Mouse (Mus musculus): ENCODE measurements around the gene Nfkbiz. TPM values are rescaled to one million over a fixed set of nuclear protein-coding genes. Genes with fewer than 3 reads are reported as not detected.

Nfkbiz gene
- total and polyA plus RNA-seq, 2 experiments from 2014 or later = 1.7 to 6.8 TPM

DNA sequence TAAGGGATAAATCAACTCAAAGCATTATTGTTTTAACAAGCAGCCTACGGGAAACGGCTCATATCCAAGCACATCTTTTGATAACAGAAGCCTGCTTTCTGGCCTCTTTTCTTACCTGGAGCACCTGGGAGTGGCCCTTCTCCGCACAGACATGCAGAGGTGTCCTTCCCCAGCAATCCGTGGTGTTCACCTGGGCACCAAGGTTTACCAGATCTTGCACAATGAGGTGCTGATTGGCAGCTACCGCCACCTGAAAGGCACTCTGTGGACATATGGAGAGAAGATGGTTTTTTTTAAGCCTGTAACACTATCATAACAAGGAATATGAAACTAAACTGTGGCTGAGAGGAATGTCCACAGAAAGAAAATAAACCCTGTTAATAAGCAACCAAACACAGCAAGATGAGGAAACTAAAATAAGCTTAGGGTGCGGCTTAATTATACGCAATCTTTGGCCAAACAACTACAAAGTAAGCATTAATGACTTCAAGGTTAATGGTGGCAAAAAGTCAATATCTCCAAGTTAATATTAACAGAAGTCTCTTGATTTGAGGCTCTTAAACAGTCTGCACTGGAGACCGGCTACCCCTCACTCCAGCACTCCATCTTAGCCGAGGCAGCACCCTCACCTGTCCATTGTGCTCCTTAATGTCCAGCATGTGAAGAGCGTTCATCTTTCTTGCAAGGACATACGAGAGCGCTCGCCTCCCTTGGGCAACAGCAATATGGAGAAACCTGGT lies 22.3 kb downstream of the Nfkbiz start:
- TF ChIP-seq CTCF (IDR thresholded peaks at IDR 0.05; ENCODE audit: low read depth) (no peak), EP300 (IDR thresholded peaks at IDR 0.05; ENCODE audit: low read depth) (no peak)
- WGBS = 92% methylated on average over 13 of the region's 13 CpGs
- Histone ChIP-seq H3K4me1 (ENCODE audit: control insufficient read depth, insufficient read depth) (no peaks in the 10 kb centered on the region), H3K9me3 (replicated peaks; ENCODE audit: control insufficient read depth, low read length) (no peaks in the 10 kb centered on the region), H3K4me2 (ENCODE audit: low read depth, low read length) (no peak overlapping the region), H3K36me3 (replicated peaks; ENCODE audit: control insufficient read depth, insufficient read depth, low read length) (peaks cover 54% of the 10 kb centered on the region), H3K9ac (replicated peaks; ENCODE audit: low read depth, low read length) (no peak overlapping the region), H3K4me3 (ENCODE audit: low read depth, low read length) (no peak overlapping the region), H3K27ac (ENCODE audit: low read depth) (no peak overlapping the region), H3K27me3 (ENCODE audit: control insufficient read depth, insufficient read depth, low read length) (no peaks in the 10 kb centered on the region)
- no peak for DNase-seq (ENCODE audit: low spot score)
- no peak for ATAC-seq (ENCODE audit: insufficient read depth, low read depth)

- Histone ChIP-seq H3K4me3 (ENCODE audit: low read depth, low read length) (no peak overlapping the region), H3K36me3 (replicated peaks; ENCODE audit: control insufficient read depth, insufficient read depth, low read length) (peaks cover 61% of the 10 kb centered on the region), H3K4me2 (ENCODE audit: low read depth, low read length) (no peak overlapping the region), H3K9me3 (replicated peaks; ENCODE audit: control insufficient read depth, low read length) (no peaks in the 10 kb centered on the region), H3K9ac (replicated peaks; ENCODE audit: low read depth, low read length) (no peak overlapping the region), H3K27me3 (ENCODE audit: control insufficient read depth, insufficient read depth, low read length) (no peaks in the 10 kb centered on the region), H3K27ac (ENCODE audit: low read depth) (no peak overlapping the region), H3K4me1 (ENCODE audit: control insufficient read depth, insufficient read depth) (no peaks in the 10 kb centered on the region)
- WGBS = 88% methylated on average over 14 of the region's 14 CpGs
- DNase-seq (ENCODE audit: low spot score) (no peak), ATAC-seq (ENCODE audit: insufficient read depth, low read depth) (no peak)
- TF ChIP-seq EP300 (IDR thresholded peaks at IDR 0.05; ENCODE audit: low read depth) = no peak
- no peak for TF ChIP-seq CTCF (IDR thresholded peaks at IDR 0.05; ENCODE audit: low read depth)
These were observed 23.2 kb downstream of the Nfkbiz start for GRCm38 (mm10) chr16:55815466-55815865.

DNA sequence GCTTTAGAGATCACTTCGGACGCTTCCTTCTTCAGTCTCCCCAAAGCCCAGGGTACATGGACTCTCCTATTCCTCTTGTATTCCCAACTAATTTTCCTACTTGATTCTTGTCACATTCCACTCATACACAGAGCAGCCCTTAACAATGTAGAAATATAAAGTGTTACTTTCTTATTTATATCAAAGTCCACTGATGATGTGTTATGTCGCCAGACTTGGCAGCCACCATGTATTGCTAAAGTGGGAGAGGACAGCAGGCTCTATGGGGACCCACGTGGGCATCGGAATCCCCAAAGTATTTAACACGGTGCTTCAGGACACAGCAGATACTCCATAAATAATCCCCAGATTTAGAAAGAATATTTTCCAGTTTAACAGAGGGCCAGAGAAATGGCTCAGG lies 24.0 kb downstream of the Nfkbiz start:
- DNase-seq (ENCODE audit: low spot score) = no peak
- no peak overlapping the region for H3K9ac ChIP-seq (replicated peaks; ENCODE audit: low read depth, low read length)
- H3K36me3 ChIP-seq (replicated peaks; ENCODE audit: control insufficient read depth, insufficient read depth, low read length) = peaks cover 65% of the 10 kb centered on the region
- no peak for TF ChIP-seq CTCF (IDR thresholded peaks at IDR 0.05; ENCODE audit: low read depth)
- TF ChIP-seq EP300 (IDR thresholded peaks at IDR 0.05; ENCODE audit: low read depth) = no peak
- no peak for ATAC-seq (ENCODE audit: insufficient read depth, low read depth)
- H3K9me3 ChIP-seq (replicated peaks; ENCODE audit: control insufficient read depth, low read length) = no peaks in the 10 kb centered on the region
- H3K4me3 ChIP-seq (ENCODE audit: low read depth, low read length) = no peak overlapping the region
- 80% methylated on average over 6 of the region's 6 CpGs for WGBS
- no peak overlapping the region for H3K4me2 ChIP-seq (ENCODE audit: low read depth, low read length)
- H3K27me3 ChIP-seq (ENCODE audit: control insufficient read depth, insufficient read depth, low read length) = no peaks in the 10 kb centered on the region
- H3K27ac ChIP-seq (ENCODE audit: low read depth) = no peak overlapping the region
- H3K4me1 ChIP-seq (ENCODE audit: control insufficient read depth, insufficient read depth) = no peaks in the 10 kb centered on the region

GRCm38 (mm10) chr16:55813916-55814315 lies 24.8 kb downstream of the Nfkbiz start:
- no peak overlapping the region for H3K27ac ChIP-seq (ENCODE audit: low read depth)
- no peaks in the 10 kb centered on the region for H3K27me3 ChIP-seq (ENCODE audit: control insufficient read depth, insufficient read depth, low read length)
- ATAC-seq (ENCODE audit: insufficient read depth, low read depth) (no peak; the same call in 1 of the 2 replicates), DNase-seq (ENCODE audit: low spot score) (no peak)
- WGBS = 89% methylated on average over 15 of the region's 15 CpGs
- no peak overlapping the region for H3K4me2 ChIP-seq (ENCODE audit: low read depth, low read length)
- H3K9me3 ChIP-seq (replicated peaks; ENCODE audit: control insufficient read depth, low read length) = no peaks in the 10 kb centered on the region
- H3K4me3 ChIP-seq (ENCODE audit: low read depth, low read length) = no peak overlapping the region
- no peak for TF ChIP-seq CTCF (IDR thresholded peaks at IDR 0.05; ENCODE audit: low read depth)
- no peak for TF ChIP-seq EP300 (IDR thresholded peaks at IDR 0.05; ENCODE audit: low read depth)
- H3K9ac ChIP-seq (replicated peaks; ENCODE audit: low read depth, low read length) = no peak overlapping the region
- no peaks in the 10 kb centered on the region for H3K4me1 ChIP-seq (ENCODE audit: control insufficient read depth, insufficient read depth)
- peaks cover 65% of the 10 kb centered on the region for H3K36me3 ChIP-seq (replicated peaks; ENCODE audit: control insufficient read depth, insufficient read depth, low read length)

- TF ChIP-seq EP300 (IDR thresholded peaks at IDR 0.05; ENCODE audit: low read depth) (no peak), CTCF (IDR thresholded peaks at IDR 0.05; ENCODE audit: low read depth) (no peak)
- no peaks in the 10 kb centered on the region for H3K27me3 ChIP-seq (ENCODE audit: control insufficient read depth, insufficient read depth, low read length)
- 82% methylated on average over 6 of the region's 6 CpGs for WGBS
- H3K27ac ChIP-seq (ENCODE audit: low read depth) = no peak overlapping the region
- no peak for ATAC-seq (ENCODE audit: insufficient read depth, low read depth)
- H3K9ac ChIP-seq (replicated peaks; ENCODE audit: low read depth, low read length) = no peak overlapping the region
- H3K9me3 ChIP-seq (replicated peaks; ENCODE audit: control insufficient read depth, low read length) = no peaks in the 10 kb centered on the region
- H3K4me1 ChIP-seq (ENCODE audit: control insufficient read depth, insufficient read depth) = no peaks in the 10 kb centered on the region
- DNase-seq (ENCODE audit: low spot score) = no peak
- H3K36me3 ChIP-seq (replicated peaks; ENCODE audit: control insufficient read depth, insufficient read depth, low read length) = peaks cover 54% of the 10 kb centered on the region
- H3K4me3 ChIP-seq (ENCODE audit: low read depth, low read length) = no peak overlapping the region
- H3K4me2 ChIP-seq (ENCODE audit: low read depth, low read length) = no peak overlapping the region
These were observed 26.9 kb downstream of the Nfkbiz start for GRCm38 (mm10) chr16:55811792-55812191.
